Mouse (Mus musculus) spleen, adult 2 months (tissue): ENCODE data around the gene Foxj1. TPM values are rescaled to one million over a fixed set of nuclear protein-coding genes. Genes with fewer than 3 reads are reported as not detected.

ENCODE experiments used
- DNase-seq, 2 experiments: peaks; one replicate each; pipeline versions ENCODE4 v3.0.0 to v3.0.0-alpha.2; 2012 to 2021; ENCODE audit warnings: low spot score in 2 of 2, low read depth in 1 of 2
- H3K27ac ChIP-seq: fragments of 200-500 bp; 2 replicates; pipeline ENCODE4 v1.5.1; 2012; ENCODE audit warnings: low read length, inconsistent platforms; ENCODE audit not compliant: insufficient read depth
- H3K27me3 ChIP-seq: fragments of 200-500 bp; 2 replicates; pipeline ENCODE4 v1.6.1; 2012; ENCODE audit warnings: mild to moderate bottlenecking, moderate library complexity, low read length, inconsistent platforms; ENCODE audit not compliant: control insufficient read depth, insufficient read depth
- H3K36me3 ChIP-seq: fragments of 200-500 bp; 2 replicates; pipeline ENCODE4 v1.6.1; 2012; ENCODE audit warnings: mild to moderate bottlenecking, low read length, inconsistent platforms; ENCODE audit not compliant: control insufficient read depth, insufficient read depth
- H3K4me1 ChIP-seq: fragments of 200-500 bp; 2 replicates; pipeline ENCODE4 v1.6.1; 2011; ENCODE audit warnings: inconsistent platforms; ENCODE audit not compliant: control insufficient read depth, insufficient read depth, insufficient read length
- H3K4me3 ChIP-seq: fragments of 200-500 bp; 2 replicates; pipeline ENCODE4 v1.5.1; 2011; ENCODE audit warnings: mild to moderate bottlenecking, inconsistent platforms; ENCODE audit not compliant: insufficient read depth, insufficient read length; ENCODE audit errors: extremely low read depth
- CTCF ChIP-seq: fragments of 200-500 bp; IDR thresholded peaks from 2 replicates; pipeline ENCODE4 v1.5.1; 2011; ENCODE audit warnings: mild to moderate bottlenecking, inconsistent platforms; ENCODE audit not compliant: insufficient read depth, insufficient read length, insufficient replicate concordance; ENCODE audit errors: extremely low read depth
- POLR2A ChIP-seq: fragments of 200-500 bp; IDR thresholded peaks from 2 replicates; pipeline ENCODE4 v1.6.1; 2011; ENCODE audit warnings: low read depth, low read length, inconsistent platforms
- WGBS: fragments of 180-500 bp; shearing (Covaris S2); methylation state at CpG from one replicate; pipeline ENCODE4 v1.1.7; 2018; 5-methylcytosine and 5-hydroxymethylcytosine counted together
- polyA plus RNA-seq: library from polyadenylated mRNA; depleted of rRNA; stranded (reverse); fragments of >200 nt; gene quantifications from 2 replicates; pipeline ENCODE4 v1.2.3, GENCODE M21; 2012

Foxj1 gene
- polyA plus RNA-seq, 1 experiment = 0.47 TPM

GRCm38 (mm10) chr11:116347955-116348354 is 12.8 kb upstream of the Foxj1 start:
- TF ChIP-seq POLR2A = no peak
- no peak for TF ChIP-seq CTCF
- H3K27me3 ChIP-seq = no peaks in the 10 kb centered on the region
- WGBS = 90% methylated on average over 5 of the region's 5 CpGs
- DNase-seq = no peak
- H3K4me1 ChIP-seq = no peaks in the 10 kb centered on the region
- no peak overlapping the region for H3K27ac ChIP-seq
- peaks cover 18% of the 10 kb centered on the region; the same call in 1 of the 2 replicates for H3K36me3 ChIP-seq
- no peak overlapping the region for H3K4me3 ChIP-seq

GRCm38 (mm10) chr11:116347012-116347411 is 11.8 kb upstream of the Foxj1 start:
- DNase-seq = no peak

GRCm38 (mm10) chr11:116342069-116342791 is 7.0 kb upstream of the Foxj1 start:
- Histone ChIP-seq H3K27ac (no peak overlapping the region), H3K4me1 (no peaks in the 10 kb centered on the region; the same call in 1 of the 2 replicates), H3K27me3 (no peaks in the 10 kb centered on the region), H3K4me3 (no peak overlapping the region), H3K36me3 (peaks cover 15% of the 10 kb centered on the region; the same call in 1 of the 2 replicates)
- TF ChIP-seq POLR2A = no peak
- TF ChIP-seq CTCF = no peak
- WGBS = 88% methylated on average over 25 of the region's 25 CpGs
- no peak for DNase-seq

More at GRCm38 (mm10) chr11:116347012-116347411, 11.8 kb upstream of the Foxj1 start:
- Histone ChIP-seq H3K4me1 (no peaks in the 10 kb centered on the region), H3K4me3 (no peak overlapping the region), H3K27me3 (no peaks in the 10 kb centered on the region), H3K27ac (no peak overlapping the region), H3K36me3 (peaks cover 19% of the 10 kb centered on the region; the same call in 1 of the 2 replicates)
- TF ChIP-seq POLR2A (no peak), CTCF (no peak)
- WGBS = 92% methylated on average over 7 of the region's 7 CpGs

DNA sequence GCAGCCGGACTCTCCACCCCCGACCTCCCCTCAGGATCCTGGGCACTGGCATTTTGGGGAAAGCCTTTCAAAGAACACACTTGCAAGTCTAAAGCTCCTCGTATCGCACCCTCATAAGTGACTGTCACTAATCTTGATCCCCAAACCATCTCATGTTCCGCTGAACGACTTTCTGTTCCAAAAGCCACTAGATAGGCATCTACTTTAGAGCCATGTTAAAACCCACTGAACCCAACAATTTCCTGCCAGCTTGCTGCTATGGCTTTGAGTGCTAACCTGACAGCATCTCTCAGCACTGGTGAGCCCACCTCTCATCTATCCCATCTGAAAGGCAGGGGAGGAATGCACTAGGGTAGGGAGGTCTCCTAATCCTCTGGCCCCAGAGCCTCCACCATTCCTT is 2.3 kb upstream of the Foxj1 start:
- Histone ChIP-seq H3K36me3 (no peaks in the 10 kb centered on the region), H3K27me3 (peaks cover 9% of the 10 kb centered on the region), H3K27ac (no peak overlapping the region), H3K4me3 (no peak overlapping the region), H3K4me1 (peaks cover 8% of the 10 kb centered on the region; the same call in 1 of the 2 replicates)
- TF ChIP-seq POLR2A (no peak), CTCF (no peak)
- 55% methylated on average over 6 of the region's 6 CpGs for WGBS
- no peak for DNase-seq

GRCm38 (mm10) chr11:116337000-116337399 is 1.8 kb upstream of the Foxj1 start:
- Histone ChIP-seq H3K36me3 (no peaks in the 10 kb centered on the region), H3K27ac (no peak overlapping the region), H3K4me3 (no peak overlapping the region), H3K27me3 (peaks cover 9% of the 10 kb centered on the region), H3K4me1 (peaks cover 8% of the 10 kb centered on the region; the same call in 1 of the 2 replicates)
- no peak for TF ChIP-seq POLR2A
- TF ChIP-seq CTCF = no peak
- no peak for DNase-seq
- 57% methylated on average over 12 of the region's 12 CpGs for WGBS

- 87% methylated on average over 4 of the region's 4 CpGs for WGBS
- TF ChIP-seq CTCF (no peak), POLR2A (no peak)
- Histone ChIP-seq H3K4me1 (peaks cover 8% of the 10 kb centered on the region; the same call in 1 of the 2 replicates), H3K27me3 (peaks cover 9% of the 10 kb centered on the region), H3K27ac (no peak overlapping the region), H3K36me3 (no peaks in the 10 kb centered on the region), H3K4me3 (no peak overlapping the region)
- no peak for DNase-seq
Measured at GRCm38 (mm10) chr11:116336393-116336792, 1.2 kb upstream of the Foxj1 start.

DNA sequence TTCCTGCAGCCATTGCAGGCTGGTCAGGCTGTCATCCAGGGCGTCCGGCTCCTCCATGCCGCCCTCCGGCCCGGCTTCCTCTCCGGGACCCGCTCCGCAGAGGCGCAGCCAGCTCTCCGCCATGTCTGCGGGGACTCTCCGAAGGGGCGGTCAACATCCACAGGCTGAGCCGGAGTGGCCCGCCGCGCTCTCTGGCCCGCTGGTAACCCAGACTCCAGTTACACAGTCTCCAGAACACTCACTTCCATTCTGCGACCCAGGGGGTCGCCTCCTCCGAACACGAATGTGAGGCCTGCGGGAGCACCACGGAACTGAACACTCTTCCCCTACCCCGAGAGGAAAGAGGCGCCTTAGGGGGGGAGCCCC is 799 bp downstream of the Foxj1 start:
- H3K36me3 ChIP-seq = no peaks in the 10 kb centered on the region
- TF ChIP-seq POLR2A = no peak
- TF ChIP-seq CTCF = no peak
- peaks cover 8% of the 10 kb centered on the region; the same call in 1 of the 2 replicates for H3K4me1 ChIP-seq
- H3K27me3 ChIP-seq = peaks cover 9% of the 10 kb centered on the region
- no peak for DNase-seq
- H3K27ac ChIP-seq = no peak overlapping the region
- no peak overlapping the region for H3K4me3 ChIP-seq
- 12% methylated on average over 20 of the region's 26 CpGs for WGBS
